Mouse (Mus musculus) thymus, adult 2 months (tissue): ENCODE data around the gene Fggy.

Source experiments
- CTCF ChIP-seq: fragments of 200-500 bp; IDR thresholded peaks from 2 replicates; pipeline ENCODE4 v1.5.1; 2012; ENCODE audit warnings: mild to moderate bottlenecking, control low read depth, low read length, moderate library complexity, borderline replicate concordance; ENCODE audit not compliant: control insufficient read depth, poor library complexity, insufficient read depth; ENCODE audit errors: extremely low read depth
- POLR2A ChIP-seq: fragments of 200-500 bp; IDR thresholded peaks from 2 replicates; pipeline ENCODE4 v1.6.1; 2012; ENCODE audit warnings: mild to moderate bottlenecking, low read length, control low read depth, moderate library complexity; ENCODE audit not compliant: control insufficient read depth, poor library complexity, insufficient read depth; ENCODE audit errors: extremely low read depth

GRCm38 (mm10) chr4:95906141-95906540, 348.8 kb downstream of the Fggy start:
- no peak for TF ChIP-seq POLR2A
- no peak for TF ChIP-seq CTCF
